Mouse (Mus musculus) embryonic facial prominence, embryonic 14.5 days (tissue): Measurements from ENCODE around the gene Gpatch4. TPM values are rescaled to one million over a fixed set of nuclear protein-coding genes. Genes with fewer than 3 reads are reported as not detected.

ENCODE experiments used
- ATAC-seq: fragments of 200-750 bp; cut with Nextera tagmentation; 2 replicates; pipeline ENCODE4 v1.8.0; 2017; ENCODE audit warnings: low read depth, moderate number of reproducible peaks, moderate TSS enrichment
- DNase-seq: peaks from one replicate; pipeline ENCODE4 v3.0.0-alpha.2; 2015; ENCODE audit warnings: low spot score
- H3K27ac ChIP-seq: fragments of 300-500 bp; sonication (generic); replicated peaks from 2 replicates; pipeline ENCODE4 v1.5.1; 2014; ENCODE audit warnings: low read depth, mild to moderate bottlenecking, low read length, moderate library complexity
- H3K27me3 ChIP-seq: fragments of 300-500 bp; sonication (generic); replicated peaks from 2 replicates; pipeline ENCODE4 v1.6.1; 2014; ENCODE audit warnings: low read length; ENCODE audit not compliant: control insufficient read depth, insufficient read depth
- H3K36me3 ChIP-seq: fragments of 300-500 bp; sonication (generic); 2 replicates; pipeline ENCODE4 v1.6.1; 2014; ENCODE audit warnings: low read length, mixed read lengths; ENCODE audit not compliant: control insufficient read depth, insufficient read depth
- H3K4me1 ChIP-seq: fragments of 300-500 bp; sonication (generic); 2 replicates; pipeline ENCODE4 v1.6.1; 2014; ENCODE audit warnings: antibody characterized with exemption, low read length; ENCODE audit not compliant: control insufficient read depth, insufficient read depth
- H3K4me2 ChIP-seq: fragments of 300-500 bp; sonication (generic); 2 replicates; pipeline ENCODE4 v1.6.1; 2014; ENCODE audit warnings: low read depth, mild to moderate bottlenecking, low read length, moderate library complexity, mixed read lengths
- H3K4me3 ChIP-seq: fragments of 300-500 bp; sonication (generic); 2 replicates; pipeline ENCODE4 v1.5.1; 2014; ENCODE audit warnings: low read depth, mild to moderate bottlenecking, low read length
- H3K9ac ChIP-seq: fragments of 300-500 bp; sonication (generic); 2 replicates; pipeline ENCODE4 v1.6.1; 2014; ENCODE audit warnings: low read depth, mild to moderate bottlenecking, low read length, moderate library complexity, mixed read lengths
- H3K9me3 ChIP-seq: fragments of 300-500 bp; sonication (generic); 2 replicates; pipeline ENCODE4 v1.6.1; 2016; ENCODE audit warnings: low read length; ENCODE audit not compliant: control insufficient read depth
- WGBS: fragments of 180-500 bp; shearing (Covaris S2); extraction: QIAGEN DNeasy Blood & Tissue Kit; methylation state at CpG from one replicate; pipeline ENCODE4 v1.1.7; 2014; 5-methylcytosine and 5-hydroxymethylcytosine counted together
- polyA plus RNA-seq: library from polyadenylated mRNA; unstranded; fragments of >200 nt; fragmentation: Nextera tagmentation; extraction: Ambion mirVana; gene quantifications from 2 replicates; pipeline ENCODE4 v1.2.1, GENCODE M21; 2014

Gpatch4 gene
- polyA plus RNA-seq, 1 experiment from 2014 or later, result 28.0 TPM

GRCm38 (mm10) chr3:88000816-88001595 lies 41.9 kb upstream of the Gpatch4 start:
- DNase-seq, result no peak
- Histone ChIP-seq H3K4me3 (peak overlapping the region; percentile 47), H3K9me3 (0 out of 2 replicates have a peak, but pooled peaks cover 3% of the 10 kb centered on the region), H3K36me3 (no peaks in the 10 kb centered on the region), H3K4me1 (peaks cover 9% of the 10 kb centered on the region; the same call in 1 of the 2 replicates), H3K9ac (no peak overlapping the region), H3K27me3 (peaks cover 86% of the 10 kb centered on the region), H3K4me2 (peak overlapping the region; percentile 76; the same call in 1 of the 2 replicates), H3K27ac (no peak overlapping the region)
- 18% methylated on average over 9 of the region's 11 CpGs for WGBS
- ATAC-seq, result no peak

- 7% methylated on average over 13 of the region's 17 CpGs for WGBS
- DNase-seq (peak; percentile 9), ATAC-seq (peak; percentile 56)
- Histone ChIP-seq H3K36me3 (no peaks in the 10 kb centered on the region), H3K27me3 (peaks cover 72% of the 10 kb centered on the region), H3K4me1 (peaks cover 9% of the 10 kb centered on the region; the same call in 1 of the 2 replicates), H3K4me3 (no peak overlapping the region), H3K9ac (no peak overlapping the region), H3K4me2 (no peak overlapping the region), H3K27ac (no peak overlapping the region), H3K9me3 (0 out of 2 replicates have a peak, but pooled peaks cover 8% of the 10 kb centered on the region)
Observed at GRCm38 (mm10) chr3:88002291-88002976, 40.5 kb upstream of the Gpatch4 start.

GRCm38 (mm10) chr3:88005822-88006786 lies 36.8 kb upstream of the Gpatch4 start:
- no peaks in the 10 kb centered on the region for H3K36me3 ChIP-seq
- ATAC-seq, result no peak
- H3K27ac ChIP-seq, result no peak overlapping the region
- no peak overlapping the region for H3K4me3 ChIP-seq
- peaks cover 35% of the 10 kb centered on the region for H3K27me3 ChIP-seq
- WGBS, result 71% methylated on average over 18 of the region's 18 CpGs
- H3K4me1 ChIP-seq, result no peaks in the 10 kb centered on the region
- no peak overlapping the region for H3K9ac ChIP-seq
- no peak for DNase-seq
- H3K4me2 ChIP-seq, result no peak overlapping the region
- H3K9me3 ChIP-seq, result 0 out of 2 replicates have a peak, but pooled peaks cover 8% of the 10 kb centered on the region

- no peak overlapping the region for H3K4me2 ChIP-seq
- WGBS, result 10% methylated on average over 6 of the region's 6 CpGs
- no peaks in the 10 kb centered on the region; the same call in 1 of the 2 replicates for H3K27me3 ChIP-seq
- H3K9me3 ChIP-seq, result 0 out of 2 replicates have a peak, but pooled peaks cover 8% of the 10 kb centered on the region
- H3K4me1 ChIP-seq, result no peaks in the 10 kb centered on the region
- H3K9ac ChIP-seq, result no peak overlapping the region
- no peak for DNase-seq
- H3K36me3 ChIP-seq, result no peaks in the 10 kb centered on the region
- no peak overlapping the region for H3K27ac ChIP-seq
- no peak for ATAC-seq
- no peak overlapping the region for H3K4me3 ChIP-seq
Observed at GRCm38 (mm10) chr3:88010634-88011265, 32.2 kb upstream of the Gpatch4 start.

- peak overlapping the region; percentile 97 for H3K4me2 ChIP-seq
- peaks cover 78% of the 10 kb centered on the region for H3K27me3 ChIP-seq
- 0 out of 2 replicates have a peak, but pooled peaks cover 4% of the 10 kb centered on the region for H3K9me3 ChIP-seq
- ATAC-seq (peak; percentile 89), DNase-seq (peak; percentile 88)
- H3K9ac ChIP-seq, result peak overlapping the region; percentile 49; the same call in 1 of the 2 replicates
- WGBS, result under 1% methylated on average over 47 of the region's 66 CpGs
- H3K36me3 ChIP-seq, result no peaks in the 10 kb centered on the region
- H3K27ac ChIP-seq, result no peak overlapping the region
- peaks cover 13% of the 10 kb centered on the region for H3K4me1 ChIP-seq
- peak overlapping the region; percentile 52 for H3K4me3 ChIP-seq
Observed at GRCm38 (mm10) chr3:88022322-88023191, 20.4 kb upstream of the Gpatch4 start.

GRCm38 (mm10) chr3:88023192-88024074 lies 19.5 kb upstream of the Gpatch4 start:
- Histone ChIP-seq H3K4me3 (peak overlapping the region; percentile 52), H3K36me3 (no peaks in the 10 kb centered on the region), H3K27me3 (peaks cover 78% of the 10 kb centered on the region), H3K9me3 (peaks cover 10% of the 10 kb centered on the region), H3K4me1 (peaks cover 13% of the 10 kb centered on the region), H3K4me2 (peak overlapping the region; percentile 97), H3K27ac (no peak overlapping the region), H3K9ac (peak overlapping the region; percentile 49; the same call in 1 of the 2 replicates)
- WGBS, result under 1% methylated on average over 47 of the region's 81 CpGs
- ATAC-seq, result peak; percentile 70
- no peak for DNase-seq

GRCm38 (mm10) chr3:88026823-88027222 lies 16.1 kb upstream of the Gpatch4 start:
- Histone ChIP-seq H3K27me3 (peaks cover 72% of the 10 kb centered on the region), H3K36me3 (no peaks in the 10 kb centered on the region), H3K9me3 (peaks cover 10% of the 10 kb centered on the region), H3K4me1 (peaks cover 13% of the 10 kb centered on the region), H3K9ac (no peak overlapping the region), H3K27ac (no peak overlapping the region), H3K4me3 (no peak overlapping the region), H3K4me2 (no peak overlapping the region)
- ATAC-seq, result no peak
- DNase-seq, result no peak
- 53% methylated on average over 7 of the region's 7 CpGs for WGBS
